Comparison of ENCODE assay signal across 29 mouse cellular contexts in genomic region chr10:87284296-87284695, GRCm38 (mm10).
DNase-seq lines count a peak whose midpoint lies in the region; ATAC-seq lines count a peak whose summit lies in the region.
"Had no signal": no experiment of that assay in that cellular context is flagged by ENCODE, and none has a peak within 500 bp of the region (broad histone marks: within the 10 kb centered on the region; RNA-seq: fewer than 3 reads in every experiment).

No protein-coding gene starts in this region.

- H3K27me3 ChIP-seq in hindbrain, embryonic 16.5 days (replicated peaks; ENCODE audit: control insufficient read depth, insufficient read depth, low read length), result no peaks in the 10 kb centered on the region
- no peaks in the 10 kb centered on the region for H3K27me3 ChIP-seq in hindbrain, embryonic 12.5 days
- H3K27me3 ChIP-seq in forebrain, embryonic 16.5 days (replicated peaks; ENCODE audit: control insufficient read depth, insufficient read depth, low read length), result no peaks in the 10 kb centered on the region
- no peaks in the 10 kb centered on the region for H3K27me3 ChIP-seq in kidney, embryonic 14.5 days (ENCODE audit: control insufficient read depth, insufficient read depth, low read length)
- H3K27me3 ChIP-seq: embryonic facial prominence, embryonic 12.5 days; heart, embryonic 13.5 days; liver, embryonic 12.5 days; megakaryocyte, embryonic 14.5 days; midbrain, embryonic 12.5 days; neural tube, embryonic 15.5 days had no signal

- intact Hi-C loops in left cerebral cortex, postnatal 4 days (cut with DNase I), result no loop called here

- no peak overlapping the region for H3K27ac ChIP-seq in hindbrain, embryonic 16.5 days (ENCODE audit: low read depth, low read length)
- no peak overlapping the region for H3K27ac ChIP-seq in hindbrain, embryonic 12.5 days
- no peak overlapping the region for H3K27ac ChIP-seq in forebrain, embryonic 16.5 days (ENCODE audit: low read length)
- H3K27ac ChIP-seq in kidney, embryonic 14.5 days (ENCODE audit: low read depth, low read length), result no peak overlapping the region
- H3K27ac ChIP-seq: embryonic facial prominence, embryonic 12.5 days; heart, embryonic 13.5 days; hindbrain, embryonic 10.5 days; liver, embryonic 12.5 days; midbrain, embryonic 12.5 days; neural tube, embryonic 15.5 days had no signal

- H3K4me2 ChIP-seq in hindbrain, embryonic 16.5 days (ENCODE audit: low read length), result no peak overlapping the region
- no peak overlapping the region for H3K4me2 ChIP-seq in hindbrain, embryonic 12.5 days (replicated peaks)
- no peak overlapping the region for H3K4me2 ChIP-seq in forebrain, embryonic 16.5 days (ENCODE audit: low read length)
- no peak overlapping the region for H3K4me2 ChIP-seq in kidney, embryonic 14.5 days (replicated peaks; ENCODE audit: low read depth, low read length)
- H3K4me2 ChIP-seq: embryonic facial prominence, embryonic 12.5 days; heart, embryonic 13.5 days; liver, embryonic 12.5 days; midbrain, embryonic 12.5 days; neural tube, embryonic 15.5 days had no signal

- no peaks in the 10 kb centered on the region for H3K4me1 ChIP-seq in hindbrain, embryonic 16.5 days (ENCODE audit: control insufficient read depth, insufficient read depth, low read depth, low read length)
- no peaks in the 10 kb centered on the region for H3K4me1 ChIP-seq in hindbrain, embryonic 12.5 days
- H3K4me1 ChIP-seq in forebrain, embryonic 16.5 days (replicated peaks; ENCODE audit: control insufficient read depth, insufficient read depth, low read length), result peaks cover 4% of the 10 kb centered on the region
- H3K4me1 ChIP-seq in kidney, embryonic 14.5 days (ENCODE audit: control insufficient read depth, insufficient read depth, low read length), result no peaks in the 10 kb centered on the region
- H3K4me1 ChIP-seq: embryonic facial prominence, embryonic 12.5 days; heart, embryonic 13.5 days; hindbrain, embryonic 10.5 days; liver, embryonic 12.5 days; megakaryocyte, embryonic 14.5 days; midbrain, embryonic 12.5 days; neural tube, embryonic 15.5 days had no signal

- H3K36me3 ChIP-seq in hindbrain, embryonic 16.5 days (ENCODE audit: control insufficient read depth, insufficient read depth, low read length), result no peaks in the 10 kb centered on the region
- no peaks in the 10 kb centered on the region for H3K36me3 ChIP-seq in hindbrain, embryonic 12.5 days
- H3K36me3 ChIP-seq in forebrain, embryonic 16.5 days (ENCODE audit: control insufficient read depth, insufficient read depth), result no peaks in the 10 kb centered on the region
- no peaks in the 10 kb centered on the region for H3K36me3 ChIP-seq in kidney, embryonic 14.5 days (ENCODE audit: control insufficient read depth, insufficient read depth, low read length)
- H3K36me3 ChIP-seq: embryonic facial prominence, embryonic 12.5 days; G1E; heart, embryonic 13.5 days; hindbrain, embryonic 10.5 days; liver, embryonic 12.5 days; midbrain, embryonic 12.5 days; neural tube, embryonic 15.5 days had no signal

- peak; percentile 56; the same call in 1 of the 2 replicates for ATAC-seq in hindbrain, embryonic 16.5 days
- ATAC-seq in hindbrain, embryonic 12.5 days (ENCODE audit: low FRiP score), result no peak
- peak; percentile 69 for ATAC-seq in forebrain, embryonic 16.5 days
- ATAC-seq in kidney, embryonic 14.5 days (ENCODE audit: low FRiP score, low TSS enrichment), result no peak
- ATAC-seq: intestine, postnatal 0 days; liver, embryonic 12.5 days; liver, postnatal 0 days had no signal

- WGBS in hindbrain, embryonic 16.5 days, result 57% methylated on average over 2 of the region's 2 CpGs
- WGBS in hindbrain, embryonic 12.5 days, result 79% methylated on average over 2 of the region's 2 CpGs
- 57% methylated on average over 2 of the region's 2 CpGs for WGBS in forebrain, embryonic 16.5 days
- 84% methylated on average over 2 of the region's 2 CpGs for WGBS in kidney, embryonic 14.5 days

- H3K4me3 ChIP-seq in hindbrain, embryonic 16.5 days (ENCODE audit: low read length), result no peak overlapping the region
- H3K4me3 ChIP-seq in hindbrain, embryonic 12.5 days, result no peak overlapping the region
- H3K4me3 ChIP-seq in forebrain, embryonic 16.5 days (replicated peaks; ENCODE audit: low read length), result no peak overlapping the region
- H3K4me3 ChIP-seq in kidney, embryonic 14.5 days (ENCODE audit: low read length), result no peak overlapping the region
- H3K4me3 ChIP-seq: embryonic facial prominence, embryonic 12.5 days; heart, embryonic 13.5 days; hindbrain, embryonic 10.5 days; liver, embryonic 12.5 days; megakaryocyte, embryonic 14.5 days; midbrain, embryonic 12.5 days; neural tube, embryonic 15.5 days had no signal

- DNase-seq in cerebellum, postnatal 14 days, result peak; percentile 49 to 64
- DNase-seq in cerebellum, adult 18-20 months, result no peak
- DNase-seq in left cerebral cortex, postnatal 4 days, result peak; percentile 22
- no peak for DNase-seq in left cerebral cortex, adult 9 months (ENCODE audit: low spot score in 2 of 2)
- DNase-seq: adrenal gland, adult 8-10 months; cerebellum, adult 2 months; cerebellum, postnatal 36 days; embryo, embryonic 11 days; heart, postnatal 10 days; kidney, adult 9 months; kidney, postnatal 14 days; liver, postnatal 0 days; lung, postnatal 4 days; retina, postnatal 1 day; spleen, adult 18-20 months; thymus, postnatal 14 days had no signal

- no peaks in the 10 kb centered on the region for H3K9me3 ChIP-seq in hindbrain, embryonic 16.5 days (ENCODE audit: control insufficient read depth, low read length)
- no peaks in the 10 kb centered on the region for H3K9me3 ChIP-seq in hindbrain, embryonic 12.5 days (replicated peaks)
- H3K9me3 ChIP-seq in forebrain, embryonic 16.5 days (ENCODE audit: control insufficient read depth, low read length), result no peaks in the 10 kb centered on the region
- H3K9me3 ChIP-seq in kidney, embryonic 14.5 days (ENCODE audit: control insufficient read depth, low read length), result no peaks in the 10 kb centered on the region
- H3K9me3 ChIP-seq: embryonic facial prominence, embryonic 12.5 days; heart, embryonic 13.5 days; hindbrain, embryonic 10.5 days; liver, embryonic 12.5 days; midbrain, embryonic 12.5 days; neural tube, embryonic 15.5 days had no signal

- H3K9ac ChIP-seq in hindbrain, embryonic 16.5 days (ENCODE audit: low read depth, low read length), result no peak overlapping the region
- H3K9ac ChIP-seq in hindbrain, embryonic 12.5 days, result no peak overlapping the region
- no peak overlapping the region for H3K9ac ChIP-seq in forebrain, embryonic 16.5 days (replicated peaks; ENCODE audit: low read depth, low read length)
- no peak overlapping the region for H3K9ac ChIP-seq in kidney, embryonic 14.5 days (ENCODE audit: low read depth, low read length)
- H3K9ac ChIP-seq: embryonic facial prominence, embryonic 12.5 days; heart, embryonic 13.5 days; liver, embryonic 12.5 days; liver, postnatal 0 days; midbrain, embryonic 12.5 days; neural tube, embryonic 15.5 days had no signal

Comparison
In these comparisons a context has a peak if more than half of its experiments do, and no peak if none do; other contexts are left out.
1. DNase-seq: peak in cerebellum, postnatal 14 days (2 of 2) and left cerebral cortex, postnatal 4 days (single experiment); none in cerebellum, adult 18-20 months (0 of 2) and left cerebral cortex, adult 9 months (0 of 2).
2. ATAC-seq: peak in hindbrain, embryonic 16.5 days (single experiment) and forebrain, embryonic 16.5 days (single experiment); none in hindbrain, embryonic 12.5 days (single experiment) and kidney, embryonic 14.5 days (single experiment).